Mouse (Mus musculus): Measurements from ENCODE around the gene Padi6. TPM values are rescaled to one million over a fixed set of nuclear protein-coding genes. Genes with fewer than 3 reads are reported as not detected.

The Padi6 gene
- polyA plus RNA-seq, 2 experiments, result not detected

- H3K4me3 ChIP-seq (replicated peaks; ENCODE audit: low read length), result no peak overlapping the region
- no peak overlapping the region for H3K4me2 ChIP-seq (replicated peaks; ENCODE audit: low read depth, low read length, severe bottlenecking)
- no peak for DNase-seq (ENCODE audit: low spot score)
- WGBS, result 23% methylated on average over 1 of the region's 1 CpGs
- H3K9ac ChIP-seq (ENCODE audit: low read depth, low read length, severe bottlenecking), result no peak overlapping the region
- no peak for ATAC-seq (ENCODE audit: low FRiP score, low read depth)
- no peaks in the 10 kb centered on the region for H3K36me3 ChIP-seq (ENCODE audit: control insufficient read depth, insufficient read depth, low read length)
- 0 out of 2 replicates have a peak, but pooled peaks cover 1% of the 10 kb centered on the region for H3K4me1 ChIP-seq (ENCODE audit: control insufficient read depth, insufficient read depth, low read length)
- no peak for TF ChIP-seq POLR2A (IDR thresholded peaks at IDR 0.05; ENCODE audit: borderline replicate concordance, extremely low read depth, insufficient read depth, insufficient read length)
- H3K27me3 ChIP-seq (ENCODE audit: control insufficient read depth, insufficient read depth, low read length), result no peaks in the 10 kb centered on the region
- no peak overlapping the region for H3K27ac ChIP-seq (replicated peaks; ENCODE audit: low read depth, low read length)
- no peaks in the 10 kb centered on the region for H3K9me3 ChIP-seq (ENCODE audit: control insufficient read depth, low read length)
Observed at GRCm38 (mm10) chr4:140694551-140695060, 47.8 kb downstream of the Padi6 start.

GRCm38 (mm10) chr4:140693513-140693912 lies 48.9 kb downstream of the Padi6 start:
- no peak for ATAC-seq (ENCODE audit: low FRiP score, low read depth)
- Histone ChIP-seq H3K27ac (replicated peaks; ENCODE audit: low read depth, low read length) (no peak overlapping the region), H3K27me3 (ENCODE audit: control insufficient read depth, insufficient read depth, low read length) (no peaks in the 10 kb centered on the region), H3K36me3 (ENCODE audit: control insufficient read depth, insufficient read depth, low read length) (no peaks in the 10 kb centered on the region), H3K9ac (ENCODE audit: low read depth, low read length, severe bottlenecking) (no peak overlapping the region), H3K4me1 (ENCODE audit: control insufficient read depth, insufficient read depth, low read length) (no peaks in the 10 kb centered on the region), H3K9me3 (ENCODE audit: control insufficient read depth, low read length) (no peaks in the 10 kb centered on the region), H3K4me3 (replicated peaks; ENCODE audit: low read length) (no peak overlapping the region), H3K4me2 (replicated peaks; ENCODE audit: low read depth, low read length, severe bottlenecking) (no peak overlapping the region)
- no peak for DNase-seq (ENCODE audit: low spot score)
- 75% methylated on average over 4 of the region's 4 CpGs for WGBS
- TF ChIP-seq POLR2A (IDR thresholded peaks at IDR 0.05; ENCODE audit: borderline replicate concordance, extremely low read depth, insufficient read depth, insufficient read length), result no peak

GRCm38 (mm10) chr4:140691481-140691880 lies 51.0 kb downstream of the Padi6 start:
- Histone ChIP-seq H3K4me2 (replicated peaks; ENCODE audit: low read depth, low read length, severe bottlenecking) (no peak overlapping the region), H3K9ac (ENCODE audit: low read depth, low read length, severe bottlenecking) (no peak overlapping the region), H3K4me3 (replicated peaks; ENCODE audit: low read length) (no peak overlapping the region), H3K36me3 (ENCODE audit: control insufficient read depth, insufficient read depth, low read length) (no peaks in the 10 kb centered on the region), H3K4me1 (ENCODE audit: control insufficient read depth, insufficient read depth, low read length) (no peaks in the 10 kb centered on the region; the same call in 1 of the 2 replicates), H3K9me3 (ENCODE audit: control insufficient read depth, low read length) (no peaks in the 10 kb centered on the region), H3K27ac (replicated peaks; ENCODE audit: low read depth, low read length) (no peak overlapping the region), H3K27me3 (ENCODE audit: control insufficient read depth, insufficient read depth, low read length) (no peaks in the 10 kb centered on the region)
- WGBS, result 71% methylated on average over 7 of the region's 7 CpGs
- no peak for ATAC-seq (ENCODE audit: low FRiP score, low read depth)
- no peak for TF ChIP-seq POLR2A (IDR thresholded peaks at IDR 0.05; ENCODE audit: borderline replicate concordance, extremely low read depth, insufficient read depth, insufficient read length)
- no peak for DNase-seq (ENCODE audit: low spot score)

GRCm38 (mm10) chr4:140689873-140690655 lies 52.4 kb downstream of the Padi6 start:
- Histone ChIP-seq H3K9me3 (ENCODE audit: control insufficient read depth, low read length) (no peaks in the 10 kb centered on the region), H3K9ac (ENCODE audit: low read depth, low read length, severe bottlenecking) (no peak overlapping the region), H3K4me1 (ENCODE audit: control insufficient read depth, insufficient read depth, low read length) (no peaks in the 10 kb centered on the region; the same call in 1 of the 2 replicates), H3K4me2 (replicated peaks; ENCODE audit: low read depth, low read length, severe bottlenecking) (no peak overlapping the region), H3K27ac (replicated peaks; ENCODE audit: low read depth, low read length) (no peak overlapping the region), H3K36me3 (ENCODE audit: control insufficient read depth, insufficient read depth, low read length) (no peaks in the 10 kb centered on the region), H3K4me3 (replicated peaks; ENCODE audit: low read length) (no peak overlapping the region), H3K27me3 (ENCODE audit: control insufficient read depth, insufficient read depth, low read length) (no peaks in the 10 kb centered on the region)
- ATAC-seq (ENCODE audit: low FRiP score, low read depth) (no peak), DNase-seq (ENCODE audit: low spot score) (no peak)
- 62% methylated on average over 16 of the region's 16 CpGs for WGBS
- TF ChIP-seq POLR2A (IDR thresholded peaks at IDR 0.05; ENCODE audit: borderline replicate concordance, extremely low read depth, insufficient read depth, insufficient read length), result no peak

- Histone ChIP-seq H3K9ac (ENCODE audit: low read depth, low read length, severe bottlenecking) (no peak overlapping the region), H3K4me2 (replicated peaks; ENCODE audit: low read depth, low read length, severe bottlenecking) (no peak overlapping the region), H3K4me1 (ENCODE audit: control insufficient read depth, insufficient read depth, low read length) (peaks cover 11% of the 10 kb centered on the region), H3K36me3 (ENCODE audit: control insufficient read depth, insufficient read depth, low read length) (no peaks in the 10 kb centered on the region), H3K4me3 (replicated peaks; ENCODE audit: low read length) (no peak overlapping the region), H3K9me3 (ENCODE audit: control insufficient read depth, low read length) (no peaks in the 10 kb centered on the region), H3K27me3 (ENCODE audit: control insufficient read depth, insufficient read depth, low read length) (no peaks in the 10 kb centered on the region), H3K27ac (replicated peaks; ENCODE audit: low read depth, low read length) (no peak overlapping the region)
- ATAC-seq (ENCODE audit: low FRiP score, low read depth), result no peak
- 72% methylated on average over 5 of the region's 5 CpGs for WGBS
- DNase-seq (ENCODE audit: low spot score), result no peak
- no peak for TF ChIP-seq POLR2A (IDR thresholded peaks at IDR 0.05; ENCODE audit: borderline replicate concordance, extremely low read depth, insufficient read depth, insufficient read length)
Observed at GRCm38 (mm10) chr4:140688826-140689425, 53.5 kb downstream of the Padi6 start.
